Mouse (Mus musculus) bone marrow, adult 2 months (tissue): ENCODE results near the gene Megf6.

Experiments
- CTCF ChIP-seq: fragments of 200-500 bp; IDR thresholded peaks from 2 replicates; pipeline ENCODE4 v1.5.1; 2011; ENCODE audit warnings: low read length, control low read depth; ENCODE audit not compliant: control insufficient read depth, insufficient read depth
- POLR2A ChIP-seq: fragments of 200-500 bp; IDR thresholded peaks from 2 replicates; pipeline ENCODE4 v1.6.1; 2011; ENCODE audit warnings: low read depth, mild to moderate bottlenecking, control low read depth, low read length, borderline replicate concordance; ENCODE audit not compliant: control insufficient read depth

DNA sequence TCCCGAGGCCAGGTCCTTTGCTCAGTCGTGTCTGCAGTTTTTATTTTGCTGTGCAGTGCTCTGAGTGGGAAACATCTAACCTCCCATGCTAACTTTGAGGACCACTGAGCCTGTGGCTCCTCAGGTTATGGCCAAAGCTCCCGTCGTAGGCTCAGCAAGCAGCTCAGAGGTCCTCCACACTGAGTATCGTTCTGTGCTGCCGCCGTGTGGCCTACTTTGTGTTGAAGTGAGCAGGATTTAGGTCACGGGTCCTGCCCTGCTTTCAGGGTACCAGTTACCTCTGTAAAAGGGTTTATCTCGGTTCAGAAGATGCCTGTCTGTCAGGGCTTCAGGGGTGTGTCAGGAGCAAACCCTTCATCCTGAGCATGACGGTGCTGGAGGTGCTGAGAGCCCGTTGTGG lies 70.1 kb downstream of the Megf6 start:
- no peak for TF ChIP-seq CTCF
- TF ChIP-seq POLR2A: no peak
